27 mouse cellular contexts compared by ENCODE assay signal in the genomic region with DNA sequence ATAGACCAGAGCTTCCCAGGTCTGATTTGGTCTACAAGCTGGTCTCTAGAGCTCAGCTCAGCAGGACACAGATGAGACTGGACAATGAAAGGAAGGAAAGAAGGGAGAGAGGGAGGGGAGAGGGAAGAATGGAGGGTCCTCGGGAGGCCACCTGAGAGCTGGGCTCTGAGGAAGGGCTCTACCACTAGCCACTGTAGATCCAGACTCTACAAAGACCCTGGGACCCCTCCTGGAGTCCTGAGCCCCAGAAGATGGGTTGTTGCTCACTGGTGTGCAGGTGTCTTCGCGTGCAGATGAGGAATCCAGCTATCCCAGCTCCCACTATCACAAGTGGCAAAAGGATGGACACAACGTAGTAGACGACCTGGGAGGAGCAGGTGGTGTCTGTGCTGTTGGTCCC. TPM values are rescaled to one million over a fixed set of nuclear protein-coding genes. Genes with fewer than 3 reads are reported as not detected.
DNase-seq lines count a peak whose midpoint lies in the region; ATAC-seq lines count a peak whose summit lies in the region.
"Had no signal": no experiment of that assay in that cellular context is flagged by ENCODE, and none has a peak within 500 bp of the region (broad histone marks: within the 10 kb centered on the region; RNA-seq: fewer than 3 reads in every experiment).

No protein-coding gene starts in this region.

- H3K9ac ChIP-seq in midbrain, embryonic 11.5 days (ENCODE audit: low read length), result no peak overlapping the region
- H3K9ac ChIP-seq in midbrain, embryonic 16.5 days (ENCODE audit: low read depth, low read length), result no peak overlapping the region
- 0 out of 2 replicates have a peak overlapping the region, but pooled peaks have one; percentile 4 for H3K9ac ChIP-seq in liver, embryonic 16.5 days (ENCODE audit: low read depth, low read length)
- H3K9ac ChIP-seq: embryonic facial prominence, embryonic 12.5 days; embryonic facial prominence, embryonic 15.5 days; forebrain, embryonic 13.5 days; heart, embryonic 13.5 days; hindbrain, embryonic 12.5 days; hindbrain, embryonic 15.5 days had no signal

- H3K27ac ChIP-seq in midbrain, embryonic 11.5 days (ENCODE audit: low read depth, low read length), result no peak overlapping the region
- H3K27ac ChIP-seq in midbrain, embryonic 16.5 days (ENCODE audit: low read length), result no peak overlapping the region
- peak overlapping the region; percentile 3; the same call in 1 of the 2 replicates for H3K27ac ChIP-seq in liver, embryonic 16.5 days (ENCODE audit: low read length)
- H3K27ac ChIP-seq: embryonic facial prominence, embryonic 12.5 days; embryonic facial prominence, embryonic 15.5 days; forebrain, embryonic 10.5 days; forebrain, embryonic 13.5 days; heart, adult 2 months; heart, embryonic 10.5 days; heart, embryonic 13.5 days; hindbrain, embryonic 12.5 days; hindbrain, embryonic 15.5 days had no signal

- WGBS in midbrain, embryonic 11.5 days, result 84% methylated on average over 5 of the region's 5 CpGs
- 80% methylated on average over 5 of the region's 5 CpGs for WGBS in midbrain, embryonic 16.5 days
- WGBS in liver, embryonic 16.5 days (ENCODE audit: insufficient replicate concordance), result 90% methylated on average over 5 of the region's 5 CpGs

- peak; percentile 76 for DNase-seq in heart, adult 11 months
- DNase-seq in heart, postnatal 25 days (ENCODE audit: low spot score), result no peak
- DNase-seq in midbrain, embryonic 11.5 days (ENCODE audit: low spot score, missing footprints), result peak; percentile 53
- DNase-seq in layer of hippocampus, postnatal 25 days (ENCODE audit: extremely low spot score in 1 of 2, low spot score in 1 of 2), result no peak
- DNase-seq: adrenal gland, adult 2 months; adrenal gland, postnatal 14 days; cerebellum, adult 11 months; heart, adult 2 months; heart, postnatal 14 days had no signal

- H3K4me2 ChIP-seq in midbrain, embryonic 11.5 days, result no peak overlapping the region
- H3K4me2 ChIP-seq in midbrain, embryonic 16.5 days (ENCODE audit: low read length), result no peak overlapping the region
- peak overlapping the region; percentile 82 for H3K4me2 ChIP-seq in liver, embryonic 16.5 days (ENCODE audit: low read depth, low read length)
- H3K4me2 ChIP-seq: embryonic facial prominence, embryonic 12.5 days; embryonic facial prominence, embryonic 15.5 days; forebrain, embryonic 13.5 days; heart, embryonic 13.5 days; hindbrain, embryonic 12.5 days; hindbrain, embryonic 15.5 days had no signal

- H3K9me3 ChIP-seq in midbrain, embryonic 11.5 days (ENCODE audit: control insufficient read depth, low read length), result no peaks in the 10 kb centered on the region
- no peaks in the 10 kb centered on the region for H3K9me3 ChIP-seq in midbrain, embryonic 16.5 days (replicated peaks; ENCODE audit: control insufficient read depth, low read length, poor library complexity, severe bottlenecking)
- no peaks in the 10 kb centered on the region for H3K9me3 ChIP-seq in liver, embryonic 16.5 days (replicated peaks; ENCODE audit: control insufficient read depth, low read length)
- H3K9me3 ChIP-seq: embryonic facial prominence, embryonic 12.5 days; embryonic facial prominence, embryonic 15.5 days; forebrain, embryonic 13.5 days; heart, embryonic 10.5 days; heart, embryonic 13.5 days; hindbrain, embryonic 12.5 days; hindbrain, embryonic 15.5 days had no signal

- H3K4me3 ChIP-seq in midbrain, embryonic 11.5 days (ENCODE audit: low read depth, low read length), result no peak overlapping the region
- no peak overlapping the region for H3K4me3 ChIP-seq in midbrain, embryonic 16.5 days (ENCODE audit: low read depth, low read length)
- H3K4me3 ChIP-seq in liver, embryonic 16.5 days (ENCODE audit: low read depth, low read length), result peak overlapping the region; percentile 76
- H3K4me3 ChIP-seq: embryonic facial prominence, embryonic 12.5 days; embryonic facial prominence, embryonic 15.5 days; forebrain, embryonic 10.5 days; forebrain, embryonic 13.5 days; heart, adult 2 months; heart, embryonic 10.5 days; heart, embryonic 13.5 days; hindbrain, embryonic 12.5 days; hindbrain, embryonic 15.5 days had no signal

- no peaks in the 10 kb centered on the region for H3K36me3 ChIP-seq in midbrain, embryonic 11.5 days (ENCODE audit: control insufficient read depth, insufficient read depth, low read length)
- H3K36me3 ChIP-seq in midbrain, embryonic 16.5 days (ENCODE audit: control insufficient read depth, insufficient read depth, low read length), result no peaks in the 10 kb centered on the region
- peaks cover 67% of the 10 kb centered on the region for H3K36me3 ChIP-seq in liver, embryonic 16.5 days (ENCODE audit: control insufficient read depth, insufficient read depth)
- H3K36me3 ChIP-seq: embryonic facial prominence, embryonic 12.5 days; embryonic facial prominence, embryonic 15.5 days; forebrain, embryonic 10.5 days; heart, embryonic 10.5 days; heart, embryonic 13.5 days; hindbrain, embryonic 12.5 days; hindbrain, embryonic 15.5 days had no signal

- intact Hi-C loops in heart, postnatal 25 days (cut with DNase I), result no loop called here

- H3K4me1 ChIP-seq in midbrain, embryonic 11.5 days (ENCODE audit: control insufficient read depth, insufficient read depth, low read length), result no peaks in the 10 kb centered on the region
- H3K4me1 ChIP-seq in midbrain, embryonic 16.5 days (ENCODE audit: control insufficient read depth, insufficient read depth, low read length), result no peaks in the 10 kb centered on the region
- peaks cover 57% of the 10 kb centered on the region for H3K4me1 ChIP-seq in liver, embryonic 16.5 days (ENCODE audit: control insufficient read depth, low read depth, low read length)
- H3K4me1 ChIP-seq: forebrain, embryonic 13.5 days; hindbrain, embryonic 12.5 days; hindbrain, embryonic 15.5 days had no signal

- ATAC-seq in midbrain, embryonic 11.5 days (ENCODE audit: low FRiP score), result no peak
- no peak for ATAC-seq in midbrain, embryonic 16.5 days
- no peak for ATAC-seq in liver, embryonic 16.5 days (ENCODE audit: low read depth)
- ATAC-seq: CD4-positive, CD25-positive, alpha-beta regulatory T cell, adult 4 months; forebrain, embryonic 13.5 days; forebrain, embryonic 16.5 days had no signal

- H3K27me3 ChIP-seq in midbrain, embryonic 11.5 days (ENCODE audit: control insufficient read depth, insufficient read depth, low read length), result no peaks in the 10 kb centered on the region
- H3K27me3 ChIP-seq in midbrain, embryonic 16.5 days (ENCODE audit: control insufficient read depth, insufficient read depth, low read depth, low read length), result no peaks in the 10 kb centered on the region
- no peaks in the 10 kb centered on the region for H3K27me3 ChIP-seq in liver, embryonic 16.5 days (ENCODE audit: control insufficient read depth, insufficient read depth, low read depth, low read length)
- H3K27me3 ChIP-seq: embryonic facial prominence, embryonic 12.5 days; embryonic facial prominence, embryonic 15.5 days; heart, embryonic 13.5 days; hindbrain, embryonic 12.5 days; hindbrain, embryonic 15.5 days had no signal

RNA-seq across cellular contexts. Expression of gene Tnfrsf14, which starts 5.4 kb away (rescaled TPM):
- 1 to 10 TPM; 3.8 to 6.7 TPM for total RNA-seq in heart, postnatal 25 days (2021)
- polyA plus RNA-seq in midbrain, embryonic 11.5 days (2014; fragmentation: Nextera tagmentation; extraction: Ambion mirVana), result 0.93 and 1.2 TPM in 2 replicates
- 0.42 TPM in 1 of 2 replicates, not detected in the other for polyA plus RNA-seq in midbrain, embryonic 16.5 days (2015; fragmentation: Nextera tagmentation; extraction: Ambion mirVana)
- polyA plus RNA-seq in liver, embryonic 16.5 days (2015; fragmentation: Nextera tagmentation; extraction: Ambion mirVana), result 54.3 and 59.8 TPM in 2 replicates
- total RNA-seq in layer of hippocampus, postnatal 25 days (2021), result 1 to 10 TPM in 1 of 2 experiments, under 1 TPM in 1; 0.62 to 1.9 TPM

RNA-seq across cellular contexts. Expression of gene Fam213b, which starts 24.0 kb away (rescaled TPM):
- total RNA-seq in heart, postnatal 25 days (2021), result 10 to 100 TPM; 74.4 to 76.2 TPM
- polyA plus RNA-seq in midbrain, embryonic 11.5 days (2014; fragmentation: Nextera tagmentation; extraction: Ambion mirVana), result 39.6 and 41.8 TPM in 2 replicates
- polyA plus RNA-seq in midbrain, embryonic 16.5 days (2015; fragmentation: Nextera tagmentation; extraction: Ambion mirVana), result 59.3 and 64.5 TPM in 2 replicates
- polyA plus RNA-seq in liver, embryonic 16.5 days (2015; fragmentation: Nextera tagmentation; extraction: Ambion mirVana), result 7.4 and 8.5 TPM in 2 replicates
- total RNA-seq in layer of hippocampus, postnatal 25 days (2021), result 10 to 100 TPM; 40.9 to 51.7 TPM
- total RNA-seq: MEL had no signal

RNA-seq across cellular contexts. Expression of gene Hes5, which starts 37.8 kb away (rescaled TPM):
- under 1 TPM in 1 of 2 experiments, not detected in 1; 0.28 TPM for total RNA-seq in heart, postnatal 25 days (2021)
- polyA plus RNA-seq in midbrain, embryonic 11.5 days (2014; fragmentation: Nextera tagmentation; extraction: Ambion mirVana), result 456 and 535 TPM in 2 replicates
- 107 and 135 TPM in 2 replicates for polyA plus RNA-seq in midbrain, embryonic 16.5 days (2015; fragmentation: Nextera tagmentation; extraction: Ambion mirVana)
- polyA plus RNA-seq in liver, embryonic 16.5 days (2015; fragmentation: Nextera tagmentation; extraction: Ambion mirVana), result 0.11 and 0.13 TPM in 2 replicates
- 10 to 100 TPM; 30.2 to 37.9 TPM for total RNA-seq in layer of hippocampus, postnatal 25 days (2021)
- total RNA-seq: adrenal gland, adult 2 months; adrenal gland, postnatal 14 days; common myeloid progenitor, adult 5-6 weeks; gastrocnemius, adult 18-20 months; gastrocnemius, postnatal 25 days; heart, adult 2 months; heart, postnatal 14 days; MEL had no signal
- polyA plus RNA-seq: adrenal gland, adult 2 months; C2C12 had no signal

RNA-seq across cellular contexts. Expression of gene Pank4, which starts 41.0 kb away (rescaled TPM):
- total RNA-seq in heart, postnatal 25 days (2021), result 10 to 100 TPM; 45.6 to 46.4 TPM
- 37.0 and 40.4 TPM in 2 replicates for polyA plus RNA-seq in midbrain, embryonic 11.5 days (2014; fragmentation: Nextera tagmentation; extraction: Ambion mirVana)
- polyA plus RNA-seq in midbrain, embryonic 16.5 days (2015; fragmentation: Nextera tagmentation; extraction: Ambion mirVana), result 42.1 and 45.5 TPM in 2 replicates
- polyA plus RNA-seq in liver, embryonic 16.5 days (2015; fragmentation: Nextera tagmentation; extraction: Ambion mirVana), result 20.7 and 23.3 TPM in 2 replicates
- total RNA-seq in layer of hippocampus, postnatal 25 days (2021), result 10 to 100 TPM; 34.9 to 37.1 TPM

RNA-seq across cellular contexts. Expression of gene Mmel1, which starts 53.5 kb away (rescaled TPM):
- total RNA-seq in heart, postnatal 25 days (2021), result under 1 TPM; 0.20 to 0.39 TPM
- polyA plus RNA-seq in midbrain, embryonic 11.5 days (2014; fragmentation: Nextera tagmentation; extraction: Ambion mirVana), result 0.29 and 0.56 TPM in 2 replicates
- polyA plus RNA-seq in midbrain, embryonic 16.5 days (2015; fragmentation: Nextera tagmentation; extraction: Ambion mirVana), result 0.31 and 0.98 TPM in 2 replicates
- 2.4 and 2.7 TPM in 2 replicates for polyA plus RNA-seq in liver, embryonic 16.5 days (2015; fragmentation: Nextera tagmentation; extraction: Ambion mirVana)
- 1 to 10 TPM in 1 of 2 experiments, under 1 TPM in 1; 0.32 to 1.0 TPM for total RNA-seq in layer of hippocampus, postnatal 25 days (2021)
- total RNA-seq: common myeloid progenitor, adult 5-6 weeks; gastrocnemius, adult 18-20 months; heart, adult 2 months; hematopoietic stem cell, adult 5-6 weeks had no signal
- polyA plus RNA-seq: CD4-positive, CD25-positive, alpha-beta regulatory T cell, adult 4 months had no signal

Comparison
In these comparisons a context has a peak if more than half of its experiments do, and no peak if none do; other contexts are left out.
1. DNase-seq: peak in heart, adult 11 months (single experiment) and midbrain, embryonic 11.5 days (single experiment); none in heart, postnatal 25 days (single experiment) and layer of hippocampus, postnatal 25 days (0 of 2).
2. RNA of gene Tnfrsf14, which starts 5.4 kb away (polyA plus RNA-seq): 54.3 to 59.8 TPM in liver, embryonic 16.5 days; 0.93 to 1.2 TPM in midbrain, embryonic 11.5 days and 0.42 TPM in midbrain, embryonic 16.5 days; every median in the first group is over 10 times any median in the second.
3. RNA of gene Hes5, which starts 37.8 kb away (polyA plus RNA-seq): 456 to 535 TPM in midbrain, embryonic 11.5 days and 107 to 135 TPM in midbrain, embryonic 16.5 days; 0.11 to 0.13 TPM in liver, embryonic 16.5 days; every median in the first group is over 10 times any median in the second.